Mouse (Mus musculus) myocyte (in vitro differentiated cells): ENCODE data around the gene Mfng.

Source experiments
- CEBPB ChIP-seq: IDR thresholded peaks from 2 replicates; pipeline ENCODE4 v1.6.1; 2011; ENCODE audit warnings: mild to moderate bottlenecking, moderate library complexity; ENCODE audit not compliant: poor library complexity, insufficient read depth, severe bottlenecking
- E2F4 ChIP-seq: IDR thresholded peaks from one replicate; pipeline ENCODE4 v1.6.1; 2011; ENCODE audit warnings: mild to moderate bottlenecking, control low read depth, moderate library complexity; ENCODE audit not compliant: insufficient read depth
- MAX ChIP-seq: IDR thresholded peaks from one replicate; pipeline ENCODE4 v1.6.1; 2011; ENCODE audit warnings: low read depth, mild to moderate bottlenecking, control low read depth
- MYOD1 ChIP-seq, 3 experiments: IDR thresholded peaks; one replicate each; pipeline ENCODE4 v1.6.1; 2011; ENCODE audit warnings: control low read depth in 2 of 3, low read depth in 2 of 3, mild to moderate bottlenecking in 2 of 3, moderate library complexity in 1 of 3; ENCODE audit not compliant: insufficient read length in 2 of 3, control insufficient read depth in 1 of 3
- MYOG ChIP-seq, 3 experiments: IDR thresholded peaks; one replicate each; pipeline ENCODE4 v1.6.1; 2011; ENCODE audit warnings: control low read depth in 2 of 3, low read depth in 2 of 3, mild to moderate bottlenecking in 2 of 3; ENCODE audit not compliant: insufficient read length in 2 of 3, control insufficient read depth in 1 of 3, insufficient read depth in 1 of 3
- POLR2A ChIP-seq: IDR thresholded peaks from one replicate; pipeline ENCODE4 v1.6.1; 2011; ENCODE audit warnings: low read depth, mild to moderate bottlenecking, control low read depth, moderate library complexity; ENCODE audit not compliant: insufficient read length
- POLR2AphosphoS2 ChIP-seq: IDR thresholded peaks from one replicate; pipeline ENCODE4 v1.6.1; 2011; ENCODE audit warnings: low read depth, control low read depth; ENCODE audit not compliant: insufficient read length
- REST ChIP-seq: IDR thresholded peaks from one replicate; pipeline ENCODE4 v1.6.1; 2011; ENCODE audit warnings: mild to moderate bottlenecking, control low read depth, moderate library complexity; ENCODE audit not compliant: insufficient read depth, insufficient read length
- SRF ChIP-seq: IDR thresholded peaks from one replicate; pipeline ENCODE4 v1.6.1; 2011; ENCODE audit warnings: low read depth; ENCODE audit not compliant: control insufficient read depth, insufficient read length
- TCF12 ChIP-seq: IDR thresholded peaks from one replicate; pipeline ENCODE4 v1.6.1; 2011; ENCODE audit warnings: mild to moderate bottlenecking, control low read depth; ENCODE audit not compliant: poor library complexity, insufficient read depth, severe bottlenecking
- TCF3 ChIP-seq: IDR thresholded peaks from one replicate; pipeline ENCODE4 v1.6.1; 2011; ENCODE audit warnings: low read depth, control low read depth; ENCODE audit not compliant: insufficient read length
- USF1 ChIP-seq: IDR thresholded peaks from one replicate; pipeline ENCODE4 v1.6.1; 2011; ENCODE audit warnings: low read depth, mild to moderate bottlenecking, control low read depth, moderate library complexity

DNA sequence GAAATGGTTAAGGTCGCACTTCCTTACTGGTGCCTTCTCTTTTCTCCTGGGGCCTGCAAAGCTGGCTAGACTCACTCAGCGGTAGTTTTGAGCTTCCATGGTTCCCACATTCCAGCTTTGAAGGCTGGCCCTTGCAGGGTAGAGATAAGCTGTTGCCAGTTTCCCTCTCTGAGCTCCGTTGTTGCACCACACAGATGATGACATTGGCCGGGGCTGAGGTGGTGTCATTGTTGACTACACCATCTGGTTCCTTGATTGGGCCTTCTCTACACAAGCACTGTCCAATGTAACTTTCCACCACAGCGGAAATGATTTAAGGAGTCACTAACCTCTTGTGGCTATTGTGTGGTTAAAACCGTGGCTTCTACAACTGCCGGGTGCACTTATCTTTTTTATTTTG, 52.7 kb downstream of the Mfng start:
- TF ChIP-seq POLR2A: no peak
- TF ChIP-seq MAX: no peak
- TF ChIP-seq MYOD1 (IDR thresholded peaks at IDR 0.05; ENCODE audit: control insufficient read depth in 1 of 3, insufficient read length in 2 of 3, low read depth in 2 of 3): no peak
- no peak for TF ChIP-seq TCF12
- no peak for TF ChIP-seq USF1
- TF ChIP-seq CEBPB: no peak
- no peak for TF ChIP-seq REST
- TF ChIP-seq SRF: no peak
- no peak for TF ChIP-seq E2F4
- no peak for TF ChIP-seq MYOG (IDR thresholded peaks at IDR 0.05; ENCODE audit: control insufficient read depth in 1 of 3, insufficient read depth in 1 of 3, insufficient read length in 2 of 3, low read depth in 2 of 3)
- no peak for TF ChIP-seq POLR2AphosphoS2
- no peak for TF ChIP-seq TCF3
